Mouse (Mus musculus): ENCODE data around the gene Arhgap10.

The Arhgap10 gene

DNA sequence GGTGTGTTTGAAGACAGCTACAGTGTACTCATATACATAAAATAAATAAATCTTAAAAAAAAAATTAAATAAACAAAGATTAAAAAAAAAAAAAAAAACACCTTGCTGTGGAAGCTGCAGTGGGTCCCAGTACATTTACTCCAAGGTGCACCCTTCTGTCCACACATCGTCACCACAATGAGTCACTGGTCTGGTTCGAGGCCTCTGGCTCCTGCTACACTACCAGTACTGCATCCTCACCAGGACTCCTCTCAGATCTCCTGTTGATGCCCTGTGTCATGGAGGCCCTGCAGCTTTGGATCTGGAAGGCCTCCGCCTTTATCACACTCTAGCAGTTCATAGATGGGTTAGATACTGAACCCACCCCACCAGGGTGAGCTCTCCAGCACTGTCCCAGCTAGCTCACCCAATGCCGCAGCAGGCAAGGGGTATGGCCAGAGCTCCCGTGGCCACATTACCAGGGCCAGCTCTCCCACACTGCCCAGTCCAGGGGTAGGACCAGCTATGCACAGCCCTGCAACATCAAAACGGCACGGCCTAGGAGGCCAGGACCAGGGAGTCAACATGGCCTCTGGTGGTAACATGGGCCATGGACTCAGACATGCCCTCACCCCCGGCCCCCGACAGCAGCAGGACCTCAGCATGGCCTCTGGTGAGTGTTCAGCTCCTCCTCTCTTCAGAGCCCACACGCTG lies 26.4 kb downstream of the Arhgap10 start:
- in situ Hi-C loops (cut with MboI; ENCODE audit: low pct_unique_long_range_greater_than_20kb in 1 of 2, low sequenced_read_pairs in 2 of 2, unreplicated experiment in 1 of 2), result no loop called here

DNA sequence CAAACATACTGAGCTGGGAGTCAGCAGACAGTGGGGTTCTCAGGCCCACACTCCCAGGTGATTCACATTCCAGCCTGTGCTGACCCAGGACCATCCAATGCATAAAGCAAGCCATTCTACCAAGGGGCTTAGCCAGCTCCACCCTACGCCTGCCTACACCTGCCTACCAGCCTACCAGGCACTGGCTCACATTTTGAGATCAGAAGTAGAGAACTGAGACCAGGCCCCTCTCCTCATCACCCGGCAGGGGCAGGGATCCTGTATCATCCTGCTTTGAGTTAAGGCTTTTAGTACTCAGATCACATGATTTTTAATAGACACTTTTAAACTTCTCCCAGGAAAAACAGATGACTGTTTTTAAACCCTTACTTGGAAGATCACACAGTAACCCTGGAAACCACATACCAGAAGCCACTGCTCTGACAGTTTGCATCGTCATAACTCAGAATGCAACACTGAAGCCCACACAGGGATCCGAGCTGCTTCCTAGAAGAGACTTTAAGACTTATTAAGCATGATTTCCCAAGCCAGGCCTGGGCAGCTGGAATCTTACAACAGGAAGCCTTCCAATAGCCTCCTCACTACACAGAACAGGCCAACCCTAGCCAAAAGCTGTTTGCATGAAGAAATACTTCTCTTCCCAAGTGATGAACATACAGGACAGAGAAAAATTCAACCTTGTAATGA lies 27.5 kb downstream of the Arhgap10 start:
- in situ Hi-C loops (cut with MboI; ENCODE audit: low pct_unique_long_range_greater_than_20kb in 1 of 2, low sequenced_read_pairs in 2 of 2, unreplicated experiment in 1 of 2), result no loop called here

DNA sequence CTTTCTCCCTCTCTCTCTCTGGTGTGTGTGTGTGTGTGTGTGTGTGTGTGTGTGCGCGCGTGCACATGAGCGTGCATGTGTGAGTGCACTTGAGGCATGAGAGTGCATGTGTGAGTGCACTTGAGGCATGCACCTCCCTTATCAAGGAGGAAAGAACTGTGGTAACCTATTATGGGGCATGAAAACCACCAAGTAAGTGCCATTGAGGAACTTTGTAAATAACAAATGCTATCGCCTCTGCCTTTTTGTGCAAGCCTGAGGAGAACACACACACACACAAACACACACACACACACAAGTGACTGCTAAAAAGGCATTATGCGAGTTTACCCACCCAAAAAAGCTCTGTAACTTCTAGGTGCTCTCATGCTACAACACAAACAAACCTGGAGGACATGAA lies 28.5 kb downstream of the Arhgap10 start:
- in situ Hi-C loops (cut with MboI; ENCODE audit: low pct_unique_long_range_greater_than_20kb in 1 of 2, low sequenced_read_pairs in 2 of 2, unreplicated experiment in 1 of 2), result no loop called here

DNA sequence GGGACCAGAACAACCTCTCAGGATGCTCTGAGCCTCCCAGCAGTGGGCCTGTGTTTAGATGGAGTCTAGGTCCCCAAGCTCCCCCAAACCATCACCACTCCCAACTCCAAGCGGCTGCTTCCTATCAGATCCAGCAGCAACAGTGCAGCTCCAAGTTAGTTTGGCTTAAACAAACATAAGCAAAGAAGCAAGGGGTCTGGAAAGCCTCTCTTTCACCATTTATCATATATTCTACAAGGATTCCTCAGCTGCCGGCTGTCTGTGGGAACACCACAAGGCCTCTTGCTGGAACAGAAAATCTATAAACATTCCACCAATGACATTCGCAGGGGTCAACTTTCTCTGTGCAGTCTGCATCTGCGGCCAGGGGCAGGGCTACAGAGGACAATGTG lies 29.5 kb downstream of the Arhgap10 start:
- in situ Hi-C loops (cut with MboI; ENCODE audit: low pct_unique_long_range_greater_than_20kb in 1 of 2, low sequenced_read_pairs in 2 of 2, unreplicated experiment in 1 of 2), result no loop called here

DNA sequence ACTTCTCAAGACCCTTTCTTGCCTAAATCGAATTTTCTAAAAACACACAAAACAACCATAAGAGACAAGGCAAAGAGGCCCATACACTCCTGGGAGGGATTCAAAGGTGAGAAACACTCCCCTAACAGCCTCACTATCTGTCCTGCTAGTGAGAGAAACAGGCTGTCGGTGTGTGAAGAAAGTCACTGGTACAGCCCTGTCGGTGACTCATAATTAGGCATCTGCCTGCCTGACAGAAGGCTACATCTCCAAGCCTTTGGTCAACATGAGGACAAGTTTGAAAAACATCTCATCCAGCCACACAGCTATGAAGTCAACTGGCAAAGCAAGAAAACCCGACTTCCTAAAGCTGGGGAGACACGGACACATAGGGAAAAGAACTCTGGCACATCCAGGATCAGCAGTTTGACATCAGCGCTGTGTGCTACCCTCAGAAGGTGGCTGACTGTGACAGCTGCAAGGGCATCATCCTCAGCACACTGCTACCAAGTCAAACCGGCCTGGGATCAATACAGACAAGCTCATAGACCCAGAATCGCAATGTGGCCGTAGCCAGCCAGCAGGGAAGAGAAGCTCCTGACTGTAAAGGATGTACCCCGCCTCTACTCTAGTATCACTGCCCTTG lies 30.1 kb downstream of the Arhgap10 start:
- in situ Hi-C loops (cut with MboI; ENCODE audit: low pct_unique_long_range_greater_than_20kb in 1 of 2, low sequenced_read_pairs in 2 of 2, unreplicated experiment in 1 of 2), result no loop called here

DNA sequence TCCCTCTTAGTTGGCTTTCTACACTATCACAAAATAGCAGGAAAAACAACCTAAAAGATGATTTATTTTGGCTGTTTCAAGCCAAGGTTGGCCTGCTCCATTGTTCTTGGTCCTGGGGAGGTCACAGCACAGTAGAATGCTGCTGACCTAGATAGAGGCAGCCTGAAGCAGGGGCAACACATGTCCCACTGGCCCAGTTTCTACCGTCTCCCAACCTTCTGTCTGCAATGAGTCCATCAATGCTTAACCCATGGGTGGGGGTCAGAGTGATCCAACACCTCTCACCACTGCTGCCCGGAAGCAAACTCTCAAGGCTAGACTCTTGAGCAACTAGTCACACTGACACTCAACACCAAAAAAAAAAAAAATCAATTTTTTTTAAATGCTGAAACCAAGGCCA lies 31.0 kb downstream of the Arhgap10 start:
- in situ Hi-C loops (cut with MboI; ENCODE audit: low pct_unique_long_range_greater_than_20kb in 1 of 2, low sequenced_read_pairs in 2 of 2, unreplicated experiment in 1 of 2), result no loop called here

DNA sequence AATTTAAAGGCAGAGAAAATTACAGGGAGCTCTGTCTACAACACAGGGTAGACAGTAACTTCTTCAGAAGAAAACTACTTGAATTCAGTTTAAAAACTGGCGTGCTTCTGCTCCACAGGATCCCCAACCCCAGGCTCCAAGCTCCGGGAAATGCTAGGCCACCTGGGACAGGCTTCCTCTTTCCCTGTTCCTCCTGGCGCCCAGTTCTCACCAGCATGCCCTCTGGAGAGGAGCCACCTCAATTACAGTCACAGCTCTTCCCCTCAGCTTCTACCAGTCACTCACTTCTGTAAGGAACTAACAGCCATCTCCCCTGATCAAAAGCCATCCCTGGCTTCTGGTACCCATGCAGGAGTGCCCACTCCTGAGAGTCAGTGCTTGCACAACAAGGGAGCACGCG lies 32.9 kb downstream of the Arhgap10 start:
- in situ Hi-C loops (cut with MboI; ENCODE audit: low pct_unique_long_range_greater_than_20kb in 1 of 2, low sequenced_read_pairs in 2 of 2, unreplicated experiment in 1 of 2), result no loop called here

DNA sequence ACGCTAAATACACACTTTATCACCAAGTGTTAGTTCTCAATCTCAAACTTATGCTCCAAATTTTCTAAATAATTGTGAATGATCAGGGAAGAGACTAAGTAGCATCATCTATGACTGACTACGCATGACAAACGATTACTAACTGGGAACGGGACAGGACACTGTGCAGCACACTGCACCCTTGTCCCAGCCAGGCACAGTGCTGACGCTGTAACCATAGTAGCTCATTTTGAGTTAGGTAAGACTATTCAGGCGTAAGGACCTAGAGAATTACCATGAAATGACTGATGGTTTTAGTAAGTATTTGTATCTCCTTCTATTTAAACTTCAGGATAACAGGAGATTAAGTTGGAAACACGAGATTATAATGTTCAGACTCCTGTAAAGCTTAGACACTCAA lies 33.5 kb downstream of the Arhgap10 start:
- in situ Hi-C loops (cut with MboI; ENCODE audit: low pct_unique_long_range_greater_than_20kb in 1 of 2, low sequenced_read_pairs in 2 of 2, unreplicated experiment in 1 of 2), result no loop called here

DNA sequence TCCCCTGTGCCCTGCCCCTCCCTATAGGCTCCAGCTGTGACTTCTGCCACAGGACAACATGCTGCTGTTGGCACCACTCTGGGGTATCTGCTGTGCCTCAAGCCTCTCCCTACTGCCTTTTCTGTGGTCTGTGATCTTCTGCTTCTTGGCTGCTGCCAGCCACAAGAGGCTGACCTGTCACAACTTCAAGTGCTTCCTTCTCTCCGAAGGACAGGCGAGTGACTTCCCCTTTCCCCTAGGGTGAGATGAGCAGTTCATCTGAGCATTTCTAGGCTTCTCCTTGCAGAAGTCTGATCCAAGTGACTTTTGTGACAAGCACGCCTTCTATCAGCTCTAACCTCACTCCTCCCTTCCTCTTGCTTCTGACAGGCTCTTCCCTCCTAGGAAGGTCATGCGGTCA lies 34.1 kb downstream of the Arhgap10 start:
- in situ Hi-C loops (cut with MboI; ENCODE audit: low pct_unique_long_range_greater_than_20kb in 1 of 2, low sequenced_read_pairs in 2 of 2, unreplicated experiment in 1 of 2), result no loop called here

DNA sequence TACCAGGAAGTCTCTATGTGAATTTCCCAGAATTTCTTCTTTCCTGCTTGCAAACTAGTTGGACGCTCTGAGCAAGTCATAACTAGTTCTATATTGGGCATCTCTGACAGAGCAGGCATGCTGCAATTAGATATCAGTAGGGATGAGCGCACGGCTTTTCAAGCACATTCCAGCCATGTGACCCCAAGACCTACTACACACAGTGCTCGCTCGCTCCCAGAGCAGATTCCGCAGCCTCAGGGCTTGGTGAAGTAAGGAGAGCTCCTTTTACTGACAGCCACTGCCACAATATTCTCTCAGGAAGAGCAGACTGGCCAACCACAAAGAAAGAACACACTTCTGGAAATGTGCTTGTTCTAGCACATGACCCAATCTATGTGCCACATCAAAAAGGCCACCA lies 36.0 kb downstream of the Arhgap10 start:
- in situ Hi-C loops (cut with MboI; ENCODE audit: low pct_unique_long_range_greater_than_20kb in 1 of 2, low sequenced_read_pairs in 2 of 2, unreplicated experiment in 1 of 2), result no loop called here

DNA sequence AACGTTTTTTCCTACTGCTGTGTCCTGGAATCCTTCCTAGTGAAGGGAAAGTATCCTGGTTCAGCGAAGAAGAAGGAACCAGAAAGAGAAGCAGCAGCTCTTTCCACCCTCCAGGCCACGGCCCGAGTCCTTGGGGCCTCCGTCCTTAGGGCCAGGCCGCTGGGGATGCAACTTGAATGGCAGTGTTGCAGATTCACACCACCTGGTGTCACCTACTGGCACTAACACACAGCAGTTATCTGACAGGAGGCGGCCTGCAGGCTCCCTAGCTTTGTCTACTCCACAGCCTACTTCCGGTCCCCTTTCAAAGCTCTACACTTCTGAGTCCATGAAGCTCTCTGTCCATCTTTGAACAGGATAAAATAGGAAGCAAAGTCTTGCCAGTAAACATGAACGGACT lies 37.8 kb downstream of the Arhgap10 start:
- in situ Hi-C loops (cut with MboI; ENCODE audit: low pct_unique_long_range_greater_than_20kb in 1 of 2, low sequenced_read_pairs in 2 of 2, unreplicated experiment in 1 of 2), result no loop called here

DNA sequence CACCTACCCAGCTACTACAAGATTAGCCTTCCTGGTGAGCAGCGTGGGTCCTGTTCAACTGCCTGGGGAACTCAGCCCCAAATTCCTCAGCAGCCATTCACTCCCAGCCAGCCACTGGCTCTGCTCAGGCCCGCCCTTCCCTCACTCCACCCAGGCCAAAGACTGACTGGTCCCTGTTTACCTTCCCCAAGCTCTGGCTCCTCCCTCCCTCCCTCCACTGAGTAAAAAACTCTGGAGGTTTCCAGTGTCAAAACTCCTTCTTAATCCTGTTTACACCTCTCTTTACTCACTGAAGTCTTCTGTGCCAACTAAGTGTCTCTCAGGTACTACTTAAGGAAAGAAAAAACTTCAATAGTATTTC lies 38.9 kb downstream of the Arhgap10 start:
- in situ Hi-C loops (cut with MboI; ENCODE audit: low pct_unique_long_range_greater_than_20kb in 1 of 2, low sequenced_read_pairs in 2 of 2, unreplicated experiment in 1 of 2), result no loop called here

DNA sequence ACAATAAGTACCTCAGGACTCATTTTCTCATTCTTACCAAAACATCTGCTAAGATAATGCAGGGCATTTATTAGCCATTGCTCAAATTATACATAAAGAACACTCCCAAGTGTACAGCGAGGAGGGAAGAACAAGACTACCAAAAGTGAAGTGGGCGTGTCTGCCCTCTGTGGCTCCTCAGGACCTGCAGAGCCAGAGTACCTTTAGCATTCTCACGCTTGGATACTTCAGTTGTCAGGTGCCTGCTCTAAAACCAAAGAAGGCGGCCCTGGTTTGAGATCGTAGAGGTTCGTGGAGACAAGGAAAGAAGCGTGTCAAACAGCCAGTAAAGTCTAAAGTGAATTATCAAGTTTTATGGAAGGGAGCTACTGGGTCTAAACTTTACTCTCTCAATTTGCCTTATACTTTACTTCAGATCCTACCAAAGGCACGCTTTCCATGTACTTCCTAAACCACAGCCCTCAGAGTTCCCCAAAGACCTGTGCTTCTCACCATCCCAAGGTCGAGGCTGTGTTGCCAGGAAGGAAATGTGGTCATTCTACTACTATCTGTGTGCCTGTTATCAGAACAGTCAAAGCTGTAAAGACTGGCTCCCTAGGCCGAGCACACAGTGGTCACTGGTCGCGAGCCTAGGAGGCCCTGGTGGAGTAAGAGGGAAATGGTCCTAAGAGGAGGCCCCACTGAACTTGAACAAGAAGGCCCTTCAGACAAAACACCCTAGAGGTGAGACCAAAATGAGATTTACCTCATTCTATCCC lies 39.4 kb downstream of the Arhgap10 start:
- in situ Hi-C loops (cut with MboI; ENCODE audit: low pct_unique_long_range_greater_than_20kb in 1 of 2, low sequenced_read_pairs in 2 of 2, unreplicated experiment in 1 of 2), result no loop called here

DNA sequence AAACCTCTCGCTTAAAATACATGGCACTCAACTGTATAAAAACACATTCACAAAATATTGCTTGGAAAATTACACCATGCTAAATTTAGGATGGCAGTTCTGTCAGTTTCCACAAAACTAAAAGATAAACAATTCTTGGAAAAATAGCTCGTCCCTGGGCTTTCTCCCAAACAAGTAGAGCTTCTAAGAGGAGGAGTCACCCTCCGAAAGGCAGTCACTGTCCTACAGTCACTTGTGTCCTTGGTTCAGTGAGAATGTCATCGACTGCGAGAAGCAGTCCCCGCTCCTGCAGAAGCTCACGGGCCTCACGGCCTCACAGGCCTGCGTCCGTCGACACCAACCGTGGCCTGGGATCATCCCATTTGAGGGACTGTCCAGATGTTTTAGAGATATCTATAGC lies 40.1 kb downstream of the Arhgap10 start:
- in situ Hi-C loops (cut with MboI; ENCODE audit: low pct_unique_long_range_greater_than_20kb in 1 of 2, low sequenced_read_pairs in 2 of 2, unreplicated experiment in 1 of 2), result no loop called here

DNA sequence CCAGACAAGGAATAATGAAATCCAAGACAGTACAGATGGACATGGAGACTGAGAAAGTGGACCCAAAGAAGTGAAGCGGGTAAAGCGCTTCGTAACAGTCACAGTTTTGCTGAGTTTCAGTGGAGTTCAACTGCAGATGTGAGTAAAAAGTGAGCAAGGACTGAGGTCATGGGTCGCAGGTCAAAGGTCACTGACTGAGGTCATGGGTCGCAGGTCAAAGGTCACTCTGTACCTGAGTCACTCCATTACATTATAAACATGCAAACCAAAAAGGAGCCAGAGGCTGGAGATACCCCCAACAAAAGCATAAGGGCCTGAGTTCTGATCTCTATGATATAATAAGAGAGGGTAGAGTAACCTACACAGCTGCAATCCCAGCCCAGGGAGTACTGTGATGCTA lies 43.1 kb downstream of the Arhgap10 start:
- in situ Hi-C loops (cut with MboI; ENCODE audit: low pct_unique_long_range_greater_than_20kb in 1 of 2, low sequenced_read_pairs in 2 of 2, unreplicated experiment in 1 of 2), result no loop called here

DNA sequence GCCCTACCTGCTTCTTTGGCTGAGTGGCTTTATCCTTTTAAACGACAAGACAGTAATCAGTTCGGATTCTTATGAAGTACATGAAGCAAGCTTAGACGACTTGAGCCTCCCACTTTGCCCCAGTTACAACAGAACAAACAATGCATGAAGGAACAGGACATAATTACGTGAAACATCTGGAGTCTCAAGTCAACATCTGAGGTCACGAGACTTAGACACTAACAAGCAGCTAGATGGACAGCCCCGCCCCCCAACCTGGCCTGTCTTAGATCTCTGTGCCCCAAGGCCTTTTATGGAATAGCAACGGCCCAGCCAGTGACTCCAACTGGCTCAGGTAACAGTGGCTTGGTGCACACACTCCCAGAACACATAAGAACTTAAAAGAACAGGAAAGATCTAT lies 44.0 kb downstream of the Arhgap10 start:
- in situ Hi-C loops (cut with MboI; ENCODE audit: low pct_unique_long_range_greater_than_20kb in 1 of 2, low sequenced_read_pairs in 2 of 2, unreplicated experiment in 1 of 2), result no loop called here

DNA sequence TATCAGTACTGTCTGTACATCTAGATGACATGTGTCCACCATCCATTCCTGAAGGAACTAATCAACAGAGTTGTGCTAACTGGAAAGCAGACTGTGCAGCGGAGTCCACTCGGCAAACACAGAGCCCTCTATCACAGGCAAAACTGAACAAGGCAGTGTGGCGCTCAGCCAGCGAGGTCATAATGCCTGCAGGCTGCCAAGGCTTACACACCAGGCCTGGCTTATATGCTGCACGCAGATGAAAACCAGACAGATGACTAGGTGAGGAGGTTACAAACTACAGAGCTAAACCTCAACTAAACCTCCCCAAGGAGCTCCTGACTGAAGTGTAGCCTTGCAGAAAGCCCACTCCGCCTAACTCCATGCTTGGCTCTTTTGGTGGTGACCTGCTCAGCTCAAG lies 44.4 kb downstream of the Arhgap10 start:
- in situ Hi-C loops (cut with MboI; ENCODE audit: low pct_unique_long_range_greater_than_20kb in 1 of 2, low sequenced_read_pairs in 2 of 2, unreplicated experiment in 1 of 2), result no loop called here

DNA sequence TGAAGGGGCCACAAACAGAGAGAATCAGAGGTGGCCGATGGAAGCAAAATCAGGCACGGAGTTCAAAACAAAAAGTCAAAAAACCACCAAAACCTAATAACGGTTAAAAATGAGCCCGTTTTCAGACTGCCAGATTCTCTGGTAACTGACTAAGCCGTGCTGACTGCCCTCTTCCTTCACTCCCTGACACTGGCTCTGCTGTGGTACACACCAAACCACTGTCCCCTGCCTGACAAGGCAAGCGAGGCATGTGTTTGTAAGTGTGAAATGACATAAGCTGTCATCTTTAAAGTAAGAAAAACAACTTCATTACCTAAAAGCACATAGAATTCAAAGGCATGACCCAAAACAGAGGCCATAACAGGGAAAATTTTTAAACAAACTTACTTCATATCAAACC lies 56.4 kb downstream of the Arhgap10 start:
- in situ Hi-C loops (cut with MboI; ENCODE audit: low pct_unique_long_range_greater_than_20kb in 1 of 2, low sequenced_read_pairs in 2 of 2, unreplicated experiment in 1 of 2), result no loop called here

DNA sequence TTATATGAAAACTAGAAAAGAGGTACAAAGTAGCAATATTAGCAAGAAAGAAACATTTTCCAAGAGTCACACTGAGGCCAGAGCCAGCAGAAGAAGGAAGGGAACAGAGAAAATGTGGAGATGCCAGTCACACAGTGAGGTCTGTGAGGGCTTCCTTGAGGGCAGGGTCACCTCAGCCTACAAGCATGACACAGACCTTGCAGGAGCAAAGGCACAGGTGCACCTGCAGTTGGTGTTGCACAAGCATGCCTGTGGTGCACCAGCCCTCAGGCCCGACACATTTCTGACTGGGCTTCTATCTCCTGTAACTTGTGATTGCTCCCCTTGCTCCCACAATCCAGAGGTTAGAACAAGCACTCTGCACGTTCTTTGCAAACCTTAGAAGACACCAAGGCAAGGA lies 57.4 kb downstream of the Arhgap10 start:
- in situ Hi-C loops (cut with MboI; ENCODE audit: low pct_unique_long_range_greater_than_20kb in 1 of 2, low sequenced_read_pairs in 2 of 2, unreplicated experiment in 1 of 2), result no loop called here
